Mouse (Mus musculus): ENCODE data around the gene Grid1. TPM values are rescaled to one million over a fixed set of nuclear protein-coding genes. Genes with fewer than 3 reads are reported as not detected.

Gene Grid1
- polyA plus RNA-seq, 1 experiment from 2014 or later, result 1.1 TPM

DNA sequence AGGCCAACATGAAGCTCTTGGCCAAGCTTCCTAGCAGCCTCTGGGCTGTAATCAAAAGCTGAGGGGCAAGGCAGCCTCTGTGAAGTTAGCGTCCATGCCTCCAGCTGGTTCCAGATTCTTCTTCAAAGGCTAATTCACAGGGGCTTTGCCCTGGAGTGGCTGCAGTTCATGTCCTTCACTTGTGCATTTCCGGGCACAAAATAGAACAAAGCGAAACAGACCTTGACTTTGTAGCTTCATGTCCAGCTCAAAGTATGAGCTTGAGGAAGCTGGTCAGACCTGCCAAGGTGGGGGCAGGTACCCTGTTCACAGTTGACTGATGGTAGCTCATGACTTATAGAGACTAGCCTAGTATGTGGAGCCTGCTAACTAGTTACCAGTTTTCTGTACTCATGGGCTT lies 356.1 kb downstream of the Grid1 start:
- H3K27me3 ChIP-seq (replicated peaks; ENCODE audit: control insufficient read depth, insufficient read depth, low read length), result no peaks in the 10 kb centered on the region
- H3K36me3 ChIP-seq (ENCODE audit: control insufficient read depth, insufficient read depth, low read length), result no peaks in the 10 kb centered on the region
- no peak overlapping the region for H3K4me2 ChIP-seq (ENCODE audit: low read length)
- ATAC-seq (no peak), DNase-seq (ENCODE audit: low spot score) (no peak)
- WGBS, result 94% methylated on average over 3 of the region's 3 CpGs
- no peaks in the 10 kb centered on the region for H3K4me1 ChIP-seq (ENCODE audit: control insufficient read depth, insufficient read depth, low read length)
- H3K4me3 ChIP-seq (ENCODE audit: low read depth, low read length), result no peak overlapping the region
- H3K9me3 ChIP-seq (replicated peaks; ENCODE audit: control insufficient read depth, low read length), result no peaks in the 10 kb centered on the region
- H3K9ac ChIP-seq (ENCODE audit: low read length), result no peak overlapping the region
- H3K27ac ChIP-seq (ENCODE audit: low read depth, low read length), result no peak overlapping the region

DNA sequence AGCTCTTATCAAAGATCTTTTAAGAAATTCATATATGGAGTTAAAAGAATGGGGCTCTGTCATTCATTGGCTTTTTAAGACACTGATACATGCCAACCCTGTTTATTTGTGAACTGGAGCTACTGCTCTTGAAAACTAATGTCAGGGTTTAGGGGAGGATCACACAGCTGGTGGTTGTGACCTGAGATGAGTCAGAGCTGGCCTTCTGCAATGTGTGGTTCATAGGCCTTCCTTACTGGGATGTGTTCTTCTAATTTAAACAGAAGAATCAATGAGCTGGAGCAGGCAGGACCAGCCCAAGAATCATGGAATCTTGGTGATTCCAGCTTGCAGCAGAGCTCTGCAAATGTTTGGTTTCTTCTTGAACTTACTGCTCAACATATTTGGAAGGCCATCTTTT lies 359.2 kb downstream of the Grid1 start:
- H3K4me1 ChIP-seq (ENCODE audit: control insufficient read depth, insufficient read depth, low read length), result no peaks in the 10 kb centered on the region
- H3K27ac ChIP-seq (ENCODE audit: low read depth, low read length), result no peak overlapping the region
- H3K9me3 ChIP-seq (replicated peaks; ENCODE audit: control insufficient read depth, low read length), result no peaks in the 10 kb centered on the region
- H3K36me3 ChIP-seq (ENCODE audit: control insufficient read depth, insufficient read depth, low read length), result no peaks in the 10 kb centered on the region
- H3K9ac ChIP-seq (ENCODE audit: low read length), result no peak overlapping the region
- ATAC-seq (no peak), DNase-seq (ENCODE audit: low spot score) (no peak)
- no peaks in the 10 kb centered on the region for H3K27me3 ChIP-seq (replicated peaks; ENCODE audit: control insufficient read depth, insufficient read depth, low read length)
- H3K4me3 ChIP-seq (ENCODE audit: low read depth, low read length), result no peak overlapping the region
- H3K4me2 ChIP-seq (ENCODE audit: low read length), result no peak overlapping the region

DNA sequence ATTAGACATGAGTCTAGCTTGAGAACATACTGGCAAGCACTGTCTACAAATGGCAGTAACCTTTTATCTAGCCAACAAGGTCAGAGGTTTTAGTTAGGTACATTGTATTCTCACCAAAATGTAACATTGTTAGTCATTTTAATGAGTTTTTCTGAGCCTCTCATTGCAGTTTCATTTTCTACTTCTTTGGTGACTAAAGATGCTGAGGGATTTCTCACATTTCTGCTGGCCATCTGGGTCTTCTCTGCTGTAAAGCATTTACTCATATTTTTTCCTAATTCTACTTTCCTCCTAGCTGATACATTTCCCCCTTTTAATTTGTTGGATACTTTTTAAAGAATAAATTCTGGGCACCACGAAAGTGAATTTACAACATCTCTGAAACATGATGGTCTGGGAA lies 365.5 kb downstream of the Grid1 start:
- H3K9ac ChIP-seq (ENCODE audit: low read length), result no peak overlapping the region
- no peak overlapping the region for H3K27ac ChIP-seq (ENCODE audit: low read depth, low read length)
- no peaks in the 10 kb centered on the region for H3K9me3 ChIP-seq (replicated peaks; ENCODE audit: control insufficient read depth, low read length)
- H3K27me3 ChIP-seq (replicated peaks; ENCODE audit: control insufficient read depth, insufficient read depth, low read length), result no peaks in the 10 kb centered on the region
- ATAC-seq, result no peak
- no peak overlapping the region for H3K4me2 ChIP-seq (ENCODE audit: low read length)
- H3K36me3 ChIP-seq (ENCODE audit: control insufficient read depth, insufficient read depth, low read length), result no peaks in the 10 kb centered on the region
- no peak for DNase-seq (ENCODE audit: low spot score)
- no peak overlapping the region for H3K4me3 ChIP-seq (ENCODE audit: low read depth, low read length)
- no peaks in the 10 kb centered on the region for H3K4me1 ChIP-seq (ENCODE audit: control insufficient read depth, insufficient read depth, low read length)
- WGBS, result 84% methylated on average over 1 of the region's 1 CpGs

DNA sequence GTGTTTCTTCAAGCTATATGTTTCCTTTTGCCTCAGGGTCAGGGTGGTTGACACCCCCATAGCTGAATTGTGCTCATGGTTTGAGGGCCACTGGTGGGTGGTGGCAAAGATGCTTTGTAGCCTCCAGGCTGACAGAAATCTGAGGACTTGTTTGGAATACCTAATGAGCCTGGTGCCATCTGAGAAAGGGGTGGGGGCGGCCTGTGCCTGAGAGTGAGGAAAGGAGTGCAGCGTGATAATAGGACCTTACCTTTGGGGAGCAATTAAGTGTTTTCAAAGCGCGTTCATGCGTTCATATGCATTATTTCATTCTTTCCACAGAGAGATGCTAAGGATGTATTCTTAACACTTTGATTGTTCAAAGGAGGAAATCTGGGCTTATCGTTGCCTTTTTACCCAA lies 372.3 kb downstream of the Grid1 start:
- H3K4me1 ChIP-seq (ENCODE audit: control insufficient read depth, insufficient read depth, low read length), result no peaks in the 10 kb centered on the region
- 72% methylated on average over 6 of the region's 6 CpGs for WGBS
- no peak overlapping the region for H3K27ac ChIP-seq (ENCODE audit: low read depth, low read length)
- ATAC-seq, result no peak
- no peak overlapping the region for H3K4me3 ChIP-seq (ENCODE audit: low read depth, low read length)
- H3K36me3 ChIP-seq (ENCODE audit: control insufficient read depth, insufficient read depth, low read length), result no peaks in the 10 kb centered on the region
- peak; percentile 2 for DNase-seq (ENCODE audit: low spot score)
- no peaks in the 10 kb centered on the region for H3K9me3 ChIP-seq (replicated peaks; ENCODE audit: control insufficient read depth, low read length)
- H3K27me3 ChIP-seq (replicated peaks; ENCODE audit: control insufficient read depth, insufficient read depth, low read length), result no peaks in the 10 kb centered on the region
- H3K9ac ChIP-seq (ENCODE audit: low read length), result no peak overlapping the region
- no peak overlapping the region for H3K4me2 ChIP-seq (ENCODE audit: low read length)

DNA sequence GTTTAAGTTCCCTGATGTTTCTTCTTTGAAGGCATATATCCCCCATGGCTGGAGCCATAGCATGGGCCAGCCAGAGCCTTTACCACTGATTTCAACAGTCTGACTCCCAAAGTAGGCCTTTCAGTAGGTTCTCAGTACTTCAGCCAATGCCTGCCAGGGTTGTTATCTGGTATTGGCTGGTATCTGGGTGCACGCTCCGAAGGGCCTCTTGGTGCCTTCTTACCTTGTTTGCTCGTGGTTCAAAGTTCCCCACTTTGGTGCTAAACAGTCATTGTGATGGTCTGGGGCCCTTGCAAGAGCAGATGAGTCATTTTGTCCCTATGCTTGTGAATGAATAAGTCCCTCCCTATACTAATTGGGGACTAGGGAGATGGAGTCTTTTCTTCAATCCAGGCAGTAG lies 377.5 kb downstream of the Grid1 start:
- H3K9ac ChIP-seq (ENCODE audit: low read length), result no peak overlapping the region
- H3K9me3 ChIP-seq (replicated peaks; ENCODE audit: control insufficient read depth, low read length), result no peaks in the 10 kb centered on the region
- no peak overlapping the region for H3K27ac ChIP-seq (ENCODE audit: low read depth, low read length)
- no peak overlapping the region for H3K4me3 ChIP-seq (ENCODE audit: low read depth, low read length)
- no peaks in the 10 kb centered on the region for H3K27me3 ChIP-seq (replicated peaks; ENCODE audit: control insufficient read depth, insufficient read depth, low read length)
- no peak overlapping the region for H3K4me2 ChIP-seq (ENCODE audit: low read length)
- DNase-seq (ENCODE audit: low spot score) (no peak), ATAC-seq (no peak)
- no peaks in the 10 kb centered on the region for H3K4me1 ChIP-seq (ENCODE audit: control insufficient read depth, insufficient read depth, low read length)
- WGBS, result 86% methylated on average over 3 of the region's 3 CpGs
- no peaks in the 10 kb centered on the region for H3K36me3 ChIP-seq (ENCODE audit: control insufficient read depth, insufficient read depth, low read length)

- Histone ChIP-seq H3K4me3 (ENCODE audit: low read depth, low read length) (no peak overlapping the region), H3K27me3 (replicated peaks; ENCODE audit: control insufficient read depth, insufficient read depth, low read length) (no peaks in the 10 kb centered on the region), H3K9me3 (replicated peaks; ENCODE audit: control insufficient read depth, low read length) (no peaks in the 10 kb centered on the region), H3K27ac (ENCODE audit: low read depth, low read length) (no peak overlapping the region), H3K4me2 (ENCODE audit: low read length) (no peak overlapping the region), H3K9ac (ENCODE audit: low read length) (no peak overlapping the region), H3K36me3 (ENCODE audit: control insufficient read depth, insufficient read depth, low read length) (no peaks in the 10 kb centered on the region), H3K4me1 (ENCODE audit: control insufficient read depth, insufficient read depth, low read length) (no peaks in the 10 kb centered on the region)
- DNase-seq (ENCODE audit: low spot score) (no peak), ATAC-seq (no peak)
- 63% methylated on average over 4 of the region's 4 CpGs for WGBS
Observed at GRCm38 (mm10) chr14:35198447-35198846, 378.5 kb downstream of the Grid1 start.

GRCm38 (mm10) chr14:35198899-35199298 lies 379.0 kb downstream of the Grid1 start:
- Histone ChIP-seq H3K27me3 (replicated peaks; ENCODE audit: control insufficient read depth, insufficient read depth, low read length) (no peaks in the 10 kb centered on the region), H3K27ac (ENCODE audit: low read depth, low read length) (no peak overlapping the region), H3K9ac (ENCODE audit: low read length) (no peak overlapping the region), H3K9me3 (replicated peaks; ENCODE audit: control insufficient read depth, low read length) (no peaks in the 10 kb centered on the region), H3K36me3 (ENCODE audit: control insufficient read depth, insufficient read depth, low read length) (no peaks in the 10 kb centered on the region), H3K4me2 (ENCODE audit: low read length) (no peak overlapping the region), H3K4me1 (ENCODE audit: control insufficient read depth, insufficient read depth, low read length) (no peaks in the 10 kb centered on the region), H3K4me3 (ENCODE audit: low read depth, low read length) (no peak overlapping the region)
- no peak for DNase-seq (ENCODE audit: low spot score)
- 66% methylated on average over 6 of the region's 6 CpGs for WGBS
- ATAC-seq, result no peak

DNA sequence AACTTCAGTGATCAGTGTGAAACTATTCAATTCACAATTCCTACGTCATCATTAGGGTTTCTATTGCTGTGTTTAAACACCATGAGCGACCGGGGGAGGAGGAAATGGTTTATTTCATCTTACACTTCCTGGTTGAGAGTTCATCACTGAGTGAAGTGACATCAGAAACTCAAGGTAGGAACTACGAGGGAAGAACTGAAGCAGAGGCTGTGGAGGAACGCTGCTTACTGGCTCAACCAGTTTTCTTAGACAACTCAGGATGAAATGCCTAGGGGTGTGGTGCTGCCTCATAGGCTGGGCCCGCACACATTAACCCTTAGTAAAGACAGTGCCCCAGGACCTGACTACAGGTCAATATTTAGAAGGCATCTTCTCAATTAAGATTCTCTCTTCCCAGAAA lies 389.5 kb downstream of the Grid1 start:
- no peaks in the 10 kb centered on the region for H3K9me3 ChIP-seq (replicated peaks; ENCODE audit: control insufficient read depth, low read length)
- H3K9ac ChIP-seq (ENCODE audit: low read length), result no peak overlapping the region
- no peaks in the 10 kb centered on the region for H3K36me3 ChIP-seq (ENCODE audit: control insufficient read depth, insufficient read depth, low read length)
- H3K27ac ChIP-seq (ENCODE audit: low read depth, low read length), result no peak overlapping the region
- H3K4me3 ChIP-seq (ENCODE audit: low read depth, low read length), result no peak overlapping the region
- 76% methylated on average over 6 of the region's 6 CpGs for WGBS
- no peaks in the 10 kb centered on the region for H3K27me3 ChIP-seq (replicated peaks; ENCODE audit: control insufficient read depth, insufficient read depth, low read length)
- ATAC-seq (no peak), DNase-seq (ENCODE audit: low spot score) (no peak)
- H3K4me2 ChIP-seq (ENCODE audit: low read length), result no peak overlapping the region
- no peaks in the 10 kb centered on the region for H3K4me1 ChIP-seq (ENCODE audit: control insufficient read depth, insufficient read depth, low read length)

DNA sequence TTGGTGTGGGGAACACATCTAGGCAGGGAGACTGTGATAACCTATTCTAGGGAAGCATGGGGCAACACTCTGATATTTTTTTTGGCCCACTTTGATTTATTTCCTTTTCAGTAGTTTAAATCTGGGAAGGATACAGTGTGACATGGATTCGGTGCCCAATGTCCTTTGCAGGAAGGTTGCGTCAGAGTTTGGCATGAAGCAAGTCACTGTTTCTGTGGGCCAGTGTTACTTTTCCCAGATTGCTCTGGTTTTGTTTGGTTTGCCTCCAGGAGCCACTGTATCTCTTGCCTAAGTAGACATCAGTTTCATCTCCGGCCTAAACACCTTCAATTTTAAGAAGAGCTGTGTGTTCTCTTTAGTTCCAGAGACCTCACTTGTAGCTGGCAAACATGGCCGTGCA lies 399.1 kb downstream of the Grid1 start:
- no peak overlapping the region for H3K4me3 ChIP-seq (ENCODE audit: low read depth, low read length)
- DNase-seq (ENCODE audit: low spot score), result no peak
- WGBS, result 94% methylated on average over 4 of the region's 4 CpGs

GRCm38 (mm10) chr14:35222196-35222595 lies 402.3 kb downstream of the Grid1 start:
- no peak overlapping the region for H3K9ac ChIP-seq (ENCODE audit: low read length)
- no peaks in the 10 kb centered on the region for H3K4me1 ChIP-seq (ENCODE audit: control insufficient read depth, insufficient read depth, low read length)
- no peak overlapping the region for H3K4me3 ChIP-seq (ENCODE audit: low read depth, low read length)
- H3K36me3 ChIP-seq (ENCODE audit: control insufficient read depth, insufficient read depth, low read length), result no peaks in the 10 kb centered on the region
- H3K4me2 ChIP-seq (ENCODE audit: low read length), result no peak overlapping the region
- no peak for DNase-seq (ENCODE audit: low spot score)
- no peak overlapping the region for H3K27ac ChIP-seq (ENCODE audit: low read depth, low read length)
- no peak for ATAC-seq
- no peaks in the 10 kb centered on the region for H3K27me3 ChIP-seq (replicated peaks; ENCODE audit: control insufficient read depth, insufficient read depth, low read length)
- 75% methylated on average over 2 of the region's 2 CpGs for WGBS
- H3K9me3 ChIP-seq (replicated peaks; ENCODE audit: control insufficient read depth, low read length), result no peaks in the 10 kb centered on the region

More for the DNA sequence above, 399.1 kb downstream of the Grid1 start:
- no peak overlapping the region for H3K27ac ChIP-seq (ENCODE audit: low read depth, low read length)
- no peaks in the 10 kb centered on the region for H3K36me3 ChIP-seq (ENCODE audit: control insufficient read depth, insufficient read depth, low read length)
- no peak overlapping the region for H3K9ac ChIP-seq (ENCODE audit: low read length)
- H3K27me3 ChIP-seq (replicated peaks; ENCODE audit: control insufficient read depth, insufficient read depth, low read length), result no peaks in the 10 kb centered on the region
- H3K4me1 ChIP-seq (ENCODE audit: control insufficient read depth, insufficient read depth, low read length), result no peaks in the 10 kb centered on the region
- no peaks in the 10 kb centered on the region for H3K9me3 ChIP-seq (replicated peaks; ENCODE audit: control insufficient read depth, low read length)
- no peak for ATAC-seq
- H3K4me2 ChIP-seq (ENCODE audit: low read length), result no peak overlapping the region

Measured in forebrain, embryonic 14.5 days (tissue).